Mouse (Mus musculus): ENCODE results near the gene Hook2. TPM values are rescaled to one million over a fixed set of nuclear protein-coding genes. Genes with fewer than 3 reads are reported as not detected.
A peak's percentile ranks its signal among the peaks of the same experiment; 100 is the strongest.

The Hook2 gene
- total and polyA plus RNA-seq, 2 experiments from 2014 or later: 21.4 to 40.1 TPM

- H3K4me1 ChIP-seq (ENCODE audit: insufficient read depth, low read length): peaks cover 6% of the 10 kb centered on the region; the same call in 1 of the 2 replicates
- H3K36me3 ChIP-seq (ENCODE audit: insufficient read depth, low read length): no peaks in the 10 kb centered on the region; the same call in 1 of the 2 replicates
- DNase-seq (ENCODE audit: low spot score): no peak
- H3K27me3 ChIP-seq (ENCODE audit: insufficient read depth, low read length): no peaks in the 10 kb centered on the region
- no peak overlapping the region for H3K4me2 ChIP-seq (ENCODE audit: low read depth, low read length, poor library complexity, severe bottlenecking)
- TF ChIP-seq CTCF (IDR thresholded peaks at IDR 0.05): peak; percentile 39
- H3K9me3 ChIP-seq (ENCODE audit: low read length): no peaks in the 10 kb centered on the region
- no peak overlapping the region for H3K4me3 ChIP-seq (ENCODE audit: low read depth, low read length)
- no peak overlapping the region for H3K27ac ChIP-seq (ENCODE audit: low read depth, low read length)
- no peak for ATAC-seq (ENCODE audit: low FRiP score)
- WGBS: 87% methylated on average over 4 of the region's 4 CpGs
- no peak overlapping the region for H3K9ac ChIP-seq (replicated peaks; ENCODE audit: low read length, poor library complexity, severe bottlenecking)
These were observed 26.5 kb upstream of the Hook2 start for GRCm38 (mm10) chr8:84963952-84964351.

- H3K9ac ChIP-seq (replicated peaks; ENCODE audit: low read length, poor library complexity, severe bottlenecking): peak overlapping the region; percentile 62
- peak overlapping the region; percentile 91 for H3K4me2 ChIP-seq (ENCODE audit: low read depth, low read length, poor library complexity, severe bottlenecking)
- H3K27ac ChIP-seq (ENCODE audit: low read depth, low read length): no peak overlapping the region; the same call in 1 of the 2 replicates
- no peak for TF ChIP-seq CTCF (IDR thresholded peaks at IDR 0.05)
- no peaks in the 10 kb centered on the region for H3K9me3 ChIP-seq (ENCODE audit: low read length)
- peaks cover under 1% of the 10 kb centered on the region for H3K36me3 ChIP-seq (ENCODE audit: insufficient read depth, low read length)
- peak overlapping the region; percentile 59 for H3K4me3 ChIP-seq (ENCODE audit: low read depth, low read length)
- ATAC-seq (ENCODE audit: low FRiP score) (peak; percentile 77), DNase-seq (ENCODE audit: low spot score) (peak; percentile 98)
- no peaks in the 10 kb centered on the region for H3K27me3 ChIP-seq (ENCODE audit: insufficient read depth, low read length)
- under 1% methylated on average over 41 of the region's 41 CpGs for WGBS
- peaks cover 10% of the 10 kb centered on the region; the same call in 1 of the 2 replicates for H3K4me1 ChIP-seq (ENCODE audit: insufficient read depth, low read length)
These were observed 24.6 kb upstream of the Hook2 start for GRCm38 (mm10) chr8:84965731-84966291.

- Histone ChIP-seq H3K27me3 (ENCODE audit: insufficient read depth, low read length) (no peaks in the 10 kb centered on the region), H3K4me2 (ENCODE audit: low read depth, low read length, poor library complexity, severe bottlenecking) (peak overlapping the region; percentile 91), H3K36me3 (ENCODE audit: insufficient read depth, low read length) (peaks cover 7% of the 10 kb centered on the region), H3K4me1 (ENCODE audit: insufficient read depth, low read length) (peaks cover 13% of the 10 kb centered on the region; the same call in 1 of the 2 replicates), H3K4me3 (ENCODE audit: low read depth, low read length) (peak overlapping the region; percentile 59; the same call in 1 of the 2 replicates), H3K9me3 (ENCODE audit: low read length) (no peaks in the 10 kb centered on the region), H3K27ac (ENCODE audit: low read depth, low read length) (no peak overlapping the region), H3K9ac (replicated peaks; ENCODE audit: low read length, poor library complexity, severe bottlenecking) (no peak overlapping the region)
- no peak for DNase-seq (ENCODE audit: low spot score)
- 65% methylated on average over 3 of the region's 3 CpGs for WGBS
- no peak for ATAC-seq (ENCODE audit: low FRiP score)
- TF ChIP-seq CTCF (IDR thresholded peaks at IDR 0.05): no peak
These were observed 23.8 kb upstream of the Hook2 start for GRCm38 (mm10) chr8:84966603-84967002.

- H3K9ac ChIP-seq (replicated peaks; ENCODE audit: low read length, poor library complexity, severe bottlenecking): no peak overlapping the region
- no peaks in the 10 kb centered on the region for H3K9me3 ChIP-seq (ENCODE audit: low read length)
- no peak overlapping the region for H3K27ac ChIP-seq (ENCODE audit: low read depth, low read length)
- no peaks in the 10 kb centered on the region for H3K27me3 ChIP-seq (ENCODE audit: insufficient read depth, low read length)
- peaks cover 13% of the 10 kb centered on the region; the same call in 1 of the 2 replicates for H3K4me1 ChIP-seq (ENCODE audit: insufficient read depth, low read length)
- DNase-seq (ENCODE audit: low spot score): no peak
- TF ChIP-seq CTCF (IDR thresholded peaks at IDR 0.05): no peak
- H3K4me3 ChIP-seq (ENCODE audit: low read depth, low read length): no peak overlapping the region
- no peak overlapping the region for H3K4me2 ChIP-seq (ENCODE audit: low read depth, low read length, poor library complexity, severe bottlenecking)
- peaks cover 13% of the 10 kb centered on the region for H3K36me3 ChIP-seq (ENCODE audit: insufficient read depth, low read length)
- ATAC-seq (ENCODE audit: low FRiP score): no peak
- 88% methylated on average over 13 of the region's 13 CpGs for WGBS
These were observed 22.7 kb upstream of the Hook2 start for GRCm38 (mm10) chr8:84967532-84968304.

- H3K27me3 ChIP-seq (ENCODE audit: insufficient read depth, low read length): no peaks in the 10 kb centered on the region
- ATAC-seq (ENCODE audit: low FRiP score) (no peak), DNase-seq (ENCODE audit: low spot score) (no peak)
- H3K36me3 ChIP-seq (ENCODE audit: insufficient read depth, low read length): peaks cover 20% of the 10 kb centered on the region
- H3K9me3 ChIP-seq (ENCODE audit: low read length): no peaks in the 10 kb centered on the region
- peak overlapping the region; percentile 74 for H3K4me3 ChIP-seq (ENCODE audit: low read depth, low read length)
- peak overlapping the region; percentile 86 for H3K4me2 ChIP-seq (ENCODE audit: low read depth, low read length, poor library complexity, severe bottlenecking)
- peak overlapping the region; percentile 91 for H3K27ac ChIP-seq (ENCODE audit: low read depth, low read length)
- no peak for TF ChIP-seq CTCF (IDR thresholded peaks at IDR 0.05)
- 22% methylated on average over 2 of the region's 2 CpGs for WGBS
- peaks cover 13% of the 10 kb centered on the region; the same call in 1 of the 2 replicates for H3K4me1 ChIP-seq (ENCODE audit: insufficient read depth, low read length)
- H3K9ac ChIP-seq (replicated peaks; ENCODE audit: low read length, poor library complexity, severe bottlenecking): peak overlapping the region; percentile 77; the same call in 1 of the 2 replicates
These were observed 21.8 kb upstream of the Hook2 start for GRCm38 (mm10) chr8:84968650-84969049.

All from midbrain, postnatal 0 days (tissue).